Mouse (Mus musculus) limb, embryonic 13.5 days (tissue): ENCODE data around the gene Arhgap42. TPM values are rescaled to one million over a fixed set of nuclear protein-coding genes. Genes with fewer than 3 reads are reported as not detected.

Experiments
- ATAC-seq: fragments of 200-750 bp; cut with Nextera tagmentation; 2 replicates; pipeline ENCODE4 v1.8.0; 2017; ENCODE audit warnings: low read depth, moderate number of reproducible peaks, moderate TSS enrichment; ENCODE audit not compliant: low FRiP score
- H3K27ac ChIP-seq: fragments of 300-500 bp; sonication (generic); 2 replicates; pipeline ENCODE4 v1.5.1; 2015; ENCODE audit warnings: inconsistent platforms, mild to moderate bottlenecking, moderate library complexity
- H3K27me3 ChIP-seq: fragments of 300-500 bp; sonication (generic); 2 replicates; pipeline ENCODE4 v1.6.1; 2015; ENCODE audit warnings: mild to moderate bottlenecking, inconsistent platforms
- H3K36me3 ChIP-seq: fragments of 300-500 bp; sonication (generic); 2 replicates; pipeline ENCODE4 v1.6.1; 2015; ENCODE audit warnings: inconsistent platforms, mild to moderate bottlenecking, moderate library complexity
- H3K4me1 ChIP-seq: fragments of 300-500 bp; sonication (generic); 2 replicates; pipeline ENCODE4 v1.6.1; 2015; ENCODE audit warnings: inconsistent platforms
- H3K4me2 ChIP-seq: fragments of 300-500 bp; sonication (generic); replicated peaks from 2 replicates; pipeline ENCODE4 v1.6.1; 2015; ENCODE audit warnings: inconsistent platforms, mild to moderate bottlenecking, moderate library complexity
- H3K4me3 ChIP-seq: fragments of 300-500 bp; sonication (generic); 2 replicates; pipeline ENCODE4 v1.5.1; 2015; ENCODE audit warnings: moderate library complexity, mild to moderate bottlenecking, inconsistent platforms
- H3K9ac ChIP-seq: fragments of 300-500 bp; sonication (generic); 2 replicates; pipeline ENCODE4 v1.6.1; 2015; ENCODE audit warnings: mild to moderate bottlenecking, inconsistent platforms
- H3K9me3 ChIP-seq: fragments of 300-500 bp; sonication (generic); 2 replicates; pipeline ENCODE4 v1.6.1; 2016; ENCODE audit warnings: inconsistent platforms
- WGBS: fragments of 180-500 bp; shearing (Covaris S2); methylation state at CpG from one replicate; pipeline ENCODE4 v1.1.7; 2015; 5-methylcytosine and 5-hydroxymethylcytosine counted together
- polyA plus RNA-seq: library from polyadenylated mRNA; unstranded; fragments of >200 nt; fragmentation: Nextera tagmentation; extraction: Ambion mirVana; gene quantifications from 2 replicates; pipeline ENCODE4 v1.2.1, GENCODE M21; 2015

The Arhgap42 gene
- polyA plus RNA-seq, 1 experiment from 2014 or later = 48.0 TPM

- Histone ChIP-seq H3K4me2 (no peak overlapping the region), H3K9me3 (no peaks in the 10 kb centered on the region), H3K9ac (no peak overlapping the region), H3K4me1 (peaks cover 20% of the 10 kb centered on the region), H3K27ac (no peak overlapping the region), H3K27me3 (no peaks in the 10 kb centered on the region), H3K4me3 (no peak overlapping the region), H3K36me3 (no peaks in the 10 kb centered on the region)
- 27% methylated on average over 4 of the region's 4 CpGs for WGBS
- no peak for ATAC-seq
Measured at GRCm38 (mm10) chr9:9127041-9127755, 111.7 kb downstream of the Arhgap42 start.

GRCm38 (mm10) chr9:9124156-9124555, 114.7 kb downstream of the Arhgap42 start:
- no peak overlapping the region for H3K27ac ChIP-seq
- no peak overlapping the region for H3K4me2 ChIP-seq
- H3K4me1 ChIP-seq = peaks cover 20% of the 10 kb centered on the region
- peak; percentile 83 for ATAC-seq
- WGBS = 38% methylated on average over 2 of the region's 2 CpGs
- H3K9ac ChIP-seq = no peak overlapping the region
- no peak overlapping the region for H3K4me3 ChIP-seq
- H3K36me3 ChIP-seq = no peaks in the 10 kb centered on the region
- no peaks in the 10 kb centered on the region for H3K9me3 ChIP-seq
- H3K27me3 ChIP-seq = no peaks in the 10 kb centered on the region

- ATAC-seq = no peak
- H3K27ac ChIP-seq = no peak overlapping the region
- no peaks in the 10 kb centered on the region for H3K9me3 ChIP-seq
- no peak overlapping the region for H3K4me3 ChIP-seq
- WGBS = 86% methylated on average over 3 of the region's 3 CpGs
- no peak overlapping the region for H3K4me2 ChIP-seq
- H3K27me3 ChIP-seq = no peaks in the 10 kb centered on the region
- no peak overlapping the region for H3K9ac ChIP-seq
- no peaks in the 10 kb centered on the region for H3K36me3 ChIP-seq
- H3K4me1 ChIP-seq = 0 out of 2 replicates have a peak, but pooled peaks cover 4% of the 10 kb centered on the region
Measured at GRCm38 (mm10) chr9:9114266-9114665, 124.6 kb downstream of the Arhgap42 start.

- no peak for ATAC-seq
Measured at GRCm38 (mm10) chr9:9113847-9114246, 125.1 kb downstream of the Arhgap42 start.

GRCm38 (mm10) chr9:9112921-9113320, 126.0 kb downstream of the Arhgap42 start:
- Histone ChIP-seq H3K27me3 (no peaks in the 10 kb centered on the region), H3K9ac (no peak overlapping the region), H3K36me3 (no peaks in the 10 kb centered on the region), H3K27ac (no peak overlapping the region), H3K4me2 (no peak overlapping the region), H3K4me3 (no peak overlapping the region), H3K9me3 (no peaks in the 10 kb centered on the region), H3K4me1 (0 out of 2 replicates have a peak, but pooled peaks cover 4% of the 10 kb centered on the region)
- ATAC-seq = no peak
- 80% methylated on average over 4 of the region's 4 CpGs for WGBS

More at GRCm38 (mm10) chr9:9113847-9114246, 125.1 kb downstream of the Arhgap42 start:
- no peak overlapping the region for H3K4me2 ChIP-seq
- no peaks in the 10 kb centered on the region for H3K36me3 ChIP-seq
- 74% methylated on average over 1 of the region's 1 CpGs for WGBS
- no peak overlapping the region for H3K27ac ChIP-seq
- no peaks in the 10 kb centered on the region for H3K27me3 ChIP-seq
- H3K4me3 ChIP-seq = no peak overlapping the region
- H3K4me1 ChIP-seq = 0 out of 2 replicates have a peak, but pooled peaks cover 4% of the 10 kb centered on the region
- no peaks in the 10 kb centered on the region for H3K9me3 ChIP-seq
- H3K9ac ChIP-seq = no peak overlapping the region

GRCm38 (mm10) chr9:9107697-9108096, 131.2 kb downstream of the Arhgap42 start:
- ATAC-seq = no peak
- H3K4me3 ChIP-seq = no peak overlapping the region
- H3K9me3 ChIP-seq = no peaks in the 10 kb centered on the region
- H3K27ac ChIP-seq = no peak overlapping the region
- no peaks in the 10 kb centered on the region for H3K36me3 ChIP-seq
- H3K4me1 ChIP-seq = peaks cover 8% of the 10 kb centered on the region; the same call in 1 of the 2 replicates
- H3K27me3 ChIP-seq = no peaks in the 10 kb centered on the region
- H3K9ac ChIP-seq = no peak overlapping the region
- H3K4me2 ChIP-seq = no peak overlapping the region

- Histone ChIP-seq H3K36me3 (no peaks in the 10 kb centered on the region), H3K27me3 (no peaks in the 10 kb centered on the region), H3K27ac (no peak overlapping the region), H3K4me2 (no peak overlapping the region), H3K4me1 (peaks cover 11% of the 10 kb centered on the region; the same call in 1 of the 2 replicates), H3K4me3 (no peak overlapping the region), H3K9ac (no peak overlapping the region), H3K9me3 (no peaks in the 10 kb centered on the region)
- no peak for ATAC-seq
- WGBS = 57% methylated on average over 3 of the region's 3 CpGs
Measured at GRCm38 (mm10) chr9:9104761-9105160, 134.1 kb downstream of the Arhgap42 start.

- Histone ChIP-seq H3K36me3 (no peaks in the 10 kb centered on the region), H3K4me1 (peaks cover 9% of the 10 kb centered on the region; the same call in 1 of the 2 replicates), H3K4me2 (no peak overlapping the region), H3K9ac (no peak overlapping the region), H3K9me3 (no peaks in the 10 kb centered on the region), H3K4me3 (no peak overlapping the region), H3K27me3 (no peaks in the 10 kb centered on the region), H3K27ac (no peak overlapping the region)
- 89% methylated on average over 2 of the region's 2 CpGs for WGBS
- ATAC-seq = no peak
Measured at GRCm38 (mm10) chr9:9102158-9102514, 136.8 kb downstream of the Arhgap42 start.

- no peak for ATAC-seq
- Histone ChIP-seq H3K9me3 (no peaks in the 10 kb centered on the region), H3K27me3 (no peaks in the 10 kb centered on the region), H3K36me3 (no peaks in the 10 kb centered on the region), H3K27ac (peak overlapping the region; percentile 52; the same call in 1 of the 2 replicates), H3K4me3 (no peak overlapping the region), H3K4me2 (no peak overlapping the region), H3K9ac (no peak overlapping the region), H3K4me1 (peaks cover 6% of the 10 kb centered on the region; the same call in 1 of the 2 replicates)
- 77% methylated on average over 12 of the region's 12 CpGs for WGBS
Measured at GRCm38 (mm10) chr9:9101482-9102157, 137.3 kb downstream of the Arhgap42 start.

GRCm38 (mm10) chr9:9101055-9101454, 137.8 kb downstream of the Arhgap42 start:
- H3K9ac ChIP-seq = no peak overlapping the region
- H3K4me3 ChIP-seq = no peak overlapping the region
- peak; percentile 39; the same call in 1 of the 2 replicates for ATAC-seq
- WGBS = 70% methylated on average over 4 of the region's 4 CpGs
- no peaks in the 10 kb centered on the region for H3K9me3 ChIP-seq
- peaks cover 6% of the 10 kb centered on the region; the same call in 1 of the 2 replicates for H3K4me1 ChIP-seq
- no peak overlapping the region for H3K4me2 ChIP-seq
- no peaks in the 10 kb centered on the region for H3K36me3 ChIP-seq
- no peak overlapping the region for H3K27ac ChIP-seq
- H3K27me3 ChIP-seq = no peaks in the 10 kb centered on the region

GRCm38 (mm10) chr9:9097835-9098234, 141.1 kb downstream of the Arhgap42 start:
- H3K9ac ChIP-seq = no peak overlapping the region
- no peak overlapping the region for H3K27ac ChIP-seq
- no peak overlapping the region for H3K4me2 ChIP-seq
- peaks cover 8% of the 10 kb centered on the region for H3K4me1 ChIP-seq
- no peaks in the 10 kb centered on the region for H3K27me3 ChIP-seq
- no peak for ATAC-seq
- H3K9me3 ChIP-seq = no peaks in the 10 kb centered on the region
- no peak overlapping the region for H3K4me3 ChIP-seq
- no peaks in the 10 kb centered on the region for H3K36me3 ChIP-seq
- WGBS = 90% methylated on average over 4 of the region's 4 CpGs

- H3K9me3 ChIP-seq = no peaks in the 10 kb centered on the region
- no peaks in the 10 kb centered on the region for H3K27me3 ChIP-seq
- no peak overlapping the region for H3K4me3 ChIP-seq
- WGBS = 81% methylated on average over 1 of the region's 1 CpGs
- H3K27ac ChIP-seq = no peak overlapping the region
- no peak for ATAC-seq
- peaks cover 9% of the 10 kb centered on the region for H3K4me1 ChIP-seq
- H3K4me2 ChIP-seq = no peak overlapping the region
- no peak overlapping the region for H3K9ac ChIP-seq
- no peaks in the 10 kb centered on the region for H3K36me3 ChIP-seq
Measured at GRCm38 (mm10) chr9:9096761-9097160, 142.1 kb downstream of the Arhgap42 start.
